Mouse (Mus musculus) midbrain, embryonic 15.5 days (tissue): ENCODE data around the gene Dlgap1. TPM values are rescaled to one million over a fixed set of nuclear protein-coding genes. Genes with fewer than 3 reads are reported as not detected.
A peak's percentile ranks its signal among the peaks of the same experiment; 100 is the strongest.

Experiments used
- ATAC-seq: fragments of 200-750 bp; cut with Nextera tagmentation; replicated peaks from 2 replicates; pipeline ENCODE4 v1.8.0; 2017; ENCODE audit warnings: moderate TSS enrichment
- H3K27ac ChIP-seq: fragments of 300-500 bp; sonication (generic); 2 replicates; pipeline ENCODE4 v1.5.1; 2015; ENCODE audit warnings: mild to moderate bottlenecking, inconsistent platforms
- H3K27me3 ChIP-seq: fragments of 300-500 bp; sonication (generic); replicated peaks from 2 replicates; pipeline ENCODE4 v1.6.1; 2015; ENCODE audit warnings: inconsistent platforms
- H3K36me3 ChIP-seq: fragments of 300-500 bp; sonication (generic); replicated peaks from 2 replicates; pipeline ENCODE4 v1.6.1; 2015; ENCODE audit warnings: inconsistent platforms
- H3K4me1 ChIP-seq: fragments of 300-500 bp; sonication (generic); 2 replicates; pipeline ENCODE4 v1.6.1; 2015; ENCODE audit warnings: inconsistent platforms
- H3K4me2 ChIP-seq: fragments of 300-500 bp; sonication (generic); 2 replicates; pipeline ENCODE4 v1.6.1; 2015; ENCODE audit warnings: inconsistent platforms, mild to moderate bottlenecking, moderate library complexity
- H3K4me3 ChIP-seq: fragments of 300-500 bp; sonication (generic); 2 replicates; pipeline ENCODE4 v1.5.1; 2015; ENCODE audit warnings: mild to moderate bottlenecking, inconsistent platforms
- H3K9ac ChIP-seq: fragments of 300-500 bp; sonication (generic); 2 replicates; pipeline ENCODE4 v1.6.1; 2015; ENCODE audit warnings: mild to moderate bottlenecking, inconsistent platforms
- H3K9me3 ChIP-seq: fragments of 300-500 bp; sonication (generic); 2 replicates; pipeline ENCODE4 v1.6.1; 2016; ENCODE audit warnings: inconsistent platforms
- WGBS: fragments of 180-500 bp; shearing (Covaris S2); methylation state at CpG from one replicate; pipeline ENCODE4 v1.1.7; 2015; ENCODE audit warnings: mixed read lengths; 5-methylcytosine and 5-hydroxymethylcytosine counted together
- polyA plus RNA-seq: library from polyadenylated mRNA; unstranded; fragments of >200 nt; fragmentation: Nextera tagmentation; extraction: Ambion mirVana; gene quantifications from 2 replicates; pipeline ENCODE4 v1.2.1, GENCODE M21; 2015

Gene Dlgap1
- polyA plus RNA-seq, 1 experiment from 2014 or later: 28.4 TPM

DNA sequence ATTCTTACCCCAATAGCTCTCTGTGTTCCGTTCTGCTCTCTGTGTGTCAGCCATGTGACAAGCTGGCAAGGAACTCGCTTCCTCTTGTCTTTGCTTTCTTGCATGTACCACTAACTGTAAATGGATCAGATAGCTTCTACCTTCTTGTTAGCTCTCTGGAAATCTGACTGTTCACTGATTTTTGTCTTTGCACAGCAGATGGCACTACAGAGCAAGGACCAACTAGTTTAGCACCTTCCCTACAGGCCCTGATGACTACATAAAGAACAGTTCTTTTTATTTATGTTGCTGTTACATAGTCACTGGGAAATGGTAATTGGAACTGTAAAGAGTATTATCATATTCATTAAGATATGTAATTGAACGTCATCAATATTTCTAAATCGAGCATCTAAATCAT, 408.1 kb downstream of the Dlgap1 start:
- ATAC-seq: 0 out of 2 replicates have a peak, but pooled peaks have one; percentile 17
- H3K9ac ChIP-seq: no peak overlapping the region
- H3K4me2 ChIP-seq: no peak overlapping the region
- H3K9me3 ChIP-seq: no peaks in the 10 kb centered on the region
- H3K27ac ChIP-seq: no peak overlapping the region
- H3K4me1 ChIP-seq: no peaks in the 10 kb centered on the region
- H3K36me3 ChIP-seq: no peaks in the 10 kb centered on the region
- H3K4me3 ChIP-seq: no peak overlapping the region
- no peaks in the 10 kb centered on the region for H3K27me3 ChIP-seq
- WGBS: 77% methylated on average over 4 of the region's 4 CpGs

DNA sequence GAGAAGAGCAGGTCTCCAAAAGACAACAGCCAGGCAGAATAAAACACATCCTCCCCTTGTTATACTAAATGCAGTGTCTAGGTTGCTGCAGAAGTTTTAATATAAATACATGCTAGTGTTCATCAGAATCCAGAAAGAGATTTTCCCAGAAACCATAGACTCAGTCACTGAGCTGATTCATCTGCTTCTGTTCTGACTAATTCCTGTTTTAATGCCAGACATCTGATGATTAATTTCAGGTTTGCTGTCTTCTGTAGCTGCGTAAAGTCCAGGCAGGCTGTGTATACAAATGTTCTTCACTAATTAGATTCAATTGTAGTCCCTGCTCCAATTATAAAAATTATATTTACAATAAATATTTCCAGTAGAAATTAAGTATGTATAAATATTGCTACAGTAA, 419.6 kb downstream of the Dlgap1 start:
- Histone ChIP-seq H3K36me3 (no peaks in the 10 kb centered on the region), H3K4me3 (no peak overlapping the region), H3K9ac (no peak overlapping the region), H3K4me2 (no peak overlapping the region), H3K9me3 (no peaks in the 10 kb centered on the region), H3K4me1 (no peaks in the 10 kb centered on the region), H3K27ac (no peak overlapping the region), H3K27me3 (no peaks in the 10 kb centered on the region)
- no peak for ATAC-seq
- WGBS: 91% methylated on average over 1 of the region's 1 CpGs

DNA sequence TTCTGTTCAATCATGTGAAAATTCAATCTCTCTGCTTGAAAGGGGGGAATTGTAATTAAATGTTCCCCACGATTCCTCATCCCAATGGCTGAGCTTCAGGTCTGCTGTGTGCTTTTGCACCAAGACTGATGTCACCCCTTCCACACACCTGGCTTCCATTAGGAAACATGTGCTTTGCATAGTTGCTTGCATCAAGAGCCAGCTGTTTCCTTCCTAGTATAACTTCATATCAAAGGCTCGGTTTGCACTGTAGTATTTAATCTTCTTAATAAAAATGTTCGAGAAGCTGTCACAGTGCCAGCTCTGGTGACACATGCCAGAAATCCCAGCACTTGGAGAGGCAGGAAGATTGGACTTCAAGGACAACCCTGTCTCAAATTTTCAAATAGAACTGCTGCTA, 428.3 kb downstream of the Dlgap1 start:
- Histone ChIP-seq H3K4me2 (no peak overlapping the region), H3K27me3 (no peaks in the 10 kb centered on the region), H3K36me3 (no peaks in the 10 kb centered on the region), H3K9me3 (no peaks in the 10 kb centered on the region), H3K4me1 (peaks cover 8% of the 10 kb centered on the region; the same call in 1 of the 2 replicates), H3K27ac (no peak overlapping the region), H3K4me3 (no peak overlapping the region), H3K9ac (no peak overlapping the region)
- 35% methylated on average over 3 of the region's 3 CpGs for WGBS
- 0 out of 2 replicates have a peak, but pooled peaks have one; percentile 48 for ATAC-seq

DNA sequence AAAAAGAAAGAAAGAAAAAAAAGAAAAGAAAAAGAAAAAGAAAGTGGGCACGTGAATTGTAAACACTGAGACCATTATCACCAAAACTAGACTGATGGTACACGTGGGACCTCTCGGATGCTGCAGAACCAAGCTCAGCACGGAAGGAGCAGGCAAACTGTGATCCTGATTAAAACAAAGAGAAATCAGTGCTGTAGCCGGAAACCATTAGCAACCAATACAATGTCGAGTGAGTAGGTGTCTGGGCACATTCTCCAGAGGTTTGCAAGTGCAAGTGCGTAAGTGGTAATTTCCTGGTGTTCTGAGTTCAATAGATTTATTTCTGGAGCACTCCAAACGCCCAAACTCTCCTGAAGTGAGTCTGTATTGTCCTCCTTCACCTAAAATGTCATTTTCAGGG, 428.8 kb downstream of the Dlgap1 start:
- ATAC-seq: no peak
- H3K27me3 ChIP-seq: no peaks in the 10 kb centered on the region

DNA sequence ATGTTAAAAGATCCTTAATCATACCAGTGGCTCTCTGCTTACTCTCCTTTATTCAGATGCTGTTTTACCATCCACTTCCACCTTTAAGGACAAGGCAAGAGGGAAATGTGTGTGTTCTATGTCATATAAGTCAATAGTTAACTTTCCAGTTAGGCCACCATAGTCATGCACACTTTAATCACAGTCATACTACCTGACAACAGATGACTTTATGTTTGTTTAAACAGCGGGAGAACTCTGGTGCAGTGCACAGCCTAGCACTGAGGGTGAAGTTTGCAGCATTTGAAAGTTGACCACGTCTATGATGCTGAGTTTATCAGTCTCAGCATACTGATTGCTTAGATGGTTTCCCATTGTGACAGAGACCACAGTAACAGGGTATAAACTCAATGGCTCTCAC, 433.0 kb downstream of the Dlgap1 start:
- H3K9ac ChIP-seq: no peak overlapping the region
- H3K36me3 ChIP-seq: no peaks in the 10 kb centered on the region
- WGBS: 76% methylated on average over 2 of the region's 2 CpGs
- no peak for ATAC-seq
- no peaks in the 10 kb centered on the region for H3K9me3 ChIP-seq
- no peak overlapping the region for H3K27ac ChIP-seq
- H3K27me3 ChIP-seq: no peaks in the 10 kb centered on the region
- H3K4me1 ChIP-seq: peaks cover 8% of the 10 kb centered on the region; the same call in 1 of the 2 replicates
- no peak overlapping the region for H3K4me2 ChIP-seq
- no peak overlapping the region for H3K4me3 ChIP-seq

More for the DNA sequence above, 428.8 kb downstream of the Dlgap1 start:
- 54% methylated on average over 8 of the region's 8 CpGs for WGBS
- Histone ChIP-seq H3K4me1 (peaks cover 8% of the 10 kb centered on the region; the same call in 1 of the 2 replicates), H3K4me2 (no peak overlapping the region), H3K27ac (no peak overlapping the region), H3K9me3 (no peaks in the 10 kb centered on the region), H3K4me3 (no peak overlapping the region), H3K9ac (no peak overlapping the region), H3K36me3 (no peaks in the 10 kb centered on the region)

DNA sequence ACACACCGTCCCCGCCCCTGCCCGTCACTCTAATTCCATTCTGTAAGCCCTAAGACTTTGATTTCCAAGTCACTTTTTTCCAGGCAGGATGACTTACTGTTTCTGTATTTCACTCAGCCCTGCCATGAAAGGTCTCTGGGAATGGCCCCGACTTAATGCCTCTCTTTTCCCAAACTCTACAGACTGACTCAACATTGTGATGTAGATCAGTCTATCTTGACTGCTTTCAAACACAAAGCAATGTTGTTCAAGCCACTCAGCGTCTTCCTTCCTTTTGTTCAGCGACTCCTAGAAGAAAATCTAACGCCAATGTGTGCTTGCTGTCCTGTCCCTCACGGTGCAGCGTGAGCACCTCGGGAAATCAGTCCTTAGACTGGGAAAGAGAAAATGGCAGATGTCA, 434.9 kb downstream of the Dlgap1 start:
- WGBS: 12% methylated on average over 10 of the region's 10 CpGs

DNA sequence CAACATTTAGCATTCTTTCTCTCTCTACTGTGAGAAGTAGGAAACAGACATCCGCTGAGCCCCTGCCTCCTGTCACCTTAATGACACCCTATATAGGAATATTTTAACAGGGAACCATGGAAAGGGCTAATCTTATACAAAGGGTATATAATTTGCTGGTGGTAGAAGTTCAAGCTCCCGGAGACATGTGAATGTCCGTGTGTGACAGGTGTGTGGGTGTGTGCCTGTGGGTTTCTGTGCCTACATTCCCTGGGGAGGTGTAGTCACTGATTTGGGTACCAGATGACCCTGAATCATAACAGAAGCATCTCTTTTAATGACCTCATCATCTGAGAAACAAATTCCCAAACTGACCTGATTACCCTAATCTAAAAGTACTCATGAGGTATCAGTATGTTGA, 445.3 kb downstream of the Dlgap1 start:
- H3K27ac ChIP-seq: no peak overlapping the region
- H3K9me3 ChIP-seq: no peaks in the 10 kb centered on the region
- H3K4me3 ChIP-seq: no peak overlapping the region
- no peaks in the 10 kb centered on the region for H3K4me1 ChIP-seq
- no peak overlapping the region for H3K4me2 ChIP-seq
- no peaks in the 10 kb centered on the region for H3K27me3 ChIP-seq
- no peaks in the 10 kb centered on the region for H3K36me3 ChIP-seq
- H3K9ac ChIP-seq: no peak overlapping the region
- no peak for ATAC-seq
- 91% methylated on average over 3 of the region's 3 CpGs for WGBS

More for the DNA sequence above, 434.9 kb downstream of the Dlgap1 start:
- no peak overlapping the region for H3K27ac ChIP-seq
- no peaks in the 10 kb centered on the region for H3K9me3 ChIP-seq
- no peak overlapping the region for H3K9ac ChIP-seq
- H3K4me2 ChIP-seq: no peak overlapping the region
- H3K4me3 ChIP-seq: no peak overlapping the region
- H3K4me1 ChIP-seq: no peaks in the 10 kb centered on the region
- no peaks in the 10 kb centered on the region for H3K27me3 ChIP-seq
- 0 out of 2 replicates have a peak, but pooled peaks have one; percentile 9 for ATAC-seq
- no peaks in the 10 kb centered on the region for H3K36me3 ChIP-seq

DNA sequence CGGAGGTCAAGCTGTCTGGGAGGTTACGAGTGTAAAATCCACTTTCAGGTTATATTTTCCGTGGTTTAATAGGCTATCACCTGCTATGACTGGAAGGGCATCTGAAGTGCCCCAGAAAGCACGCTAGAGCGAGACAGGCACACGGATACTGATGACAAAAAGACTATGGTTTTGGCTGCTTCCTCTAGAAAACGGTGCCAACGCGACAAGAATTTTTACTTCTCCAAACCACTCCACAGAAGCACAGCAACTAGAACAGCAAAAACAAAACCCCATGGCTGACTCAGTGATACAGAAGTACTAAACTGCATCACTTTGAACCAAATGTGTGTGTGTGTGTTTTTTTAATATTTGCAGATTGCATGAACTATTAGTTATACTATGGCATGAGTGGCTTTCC, 459.0 kb downstream of the Dlgap1 start:
- Histone ChIP-seq H3K4me2 (no peak overlapping the region), H3K4me3 (no peak overlapping the region), H3K27me3 (no peaks in the 10 kb centered on the region), H3K4me1 (no peaks in the 10 kb centered on the region), H3K36me3 (no peaks in the 10 kb centered on the region), H3K9me3 (no peaks in the 10 kb centered on the region), H3K27ac (no peak overlapping the region), H3K9ac (no peak overlapping the region)
- no peak for ATAC-seq
- WGBS: 85% methylated on average over 9 of the region's 9 CpGs

DNA sequence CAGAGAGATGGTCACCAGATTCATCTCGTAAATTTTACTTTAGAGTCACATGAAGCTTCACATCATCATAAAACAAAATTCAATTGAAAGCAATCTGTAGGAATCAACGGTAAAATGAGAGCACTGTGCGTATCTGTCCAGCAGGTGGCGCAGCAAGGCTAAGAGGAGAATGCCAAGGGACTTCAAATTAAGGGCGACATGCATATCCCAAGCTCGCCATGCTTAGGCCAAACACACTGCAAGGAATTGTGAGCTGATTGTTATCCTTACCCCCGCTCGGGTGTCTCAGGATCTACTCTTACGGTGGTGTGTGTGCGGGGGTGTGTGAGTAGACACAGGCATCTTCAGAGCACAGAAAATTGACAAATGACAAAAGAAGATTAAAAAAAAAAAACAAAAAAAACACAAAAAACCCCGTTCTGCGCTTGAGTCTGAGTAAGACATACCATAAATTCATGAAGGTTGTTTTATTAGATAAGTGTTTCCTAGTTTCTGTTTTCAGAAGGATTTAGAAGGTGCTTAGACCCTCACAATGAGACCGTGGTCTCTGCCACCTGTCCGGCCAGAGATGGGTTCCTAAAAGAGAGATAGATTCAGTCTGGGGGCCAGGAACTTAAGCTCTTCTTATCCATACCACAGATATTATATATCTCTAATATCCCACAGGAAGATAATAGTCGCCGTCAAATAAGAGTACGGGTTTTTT, 461.0 kb downstream of the Dlgap1 start:
- H3K9me3 ChIP-seq: no peaks in the 10 kb centered on the region
- peak overlapping the region; percentile 45 for H3K4me2 ChIP-seq
- no peak overlapping the region for H3K9ac ChIP-seq
- peak overlapping the region; percentile 21; the same call in 1 of the 2 replicates for H3K4me3 ChIP-seq
- ATAC-seq: peak; percentile 87
- no peak overlapping the region for H3K27ac ChIP-seq
- no peaks in the 10 kb centered on the region for H3K27me3 ChIP-seq
- H3K36me3 ChIP-seq: no peaks in the 10 kb centered on the region
- H3K4me1 ChIP-seq: no peaks in the 10 kb centered on the region
- WGBS: 14% methylated on average over 17 of the region's 17 CpGs

DNA sequence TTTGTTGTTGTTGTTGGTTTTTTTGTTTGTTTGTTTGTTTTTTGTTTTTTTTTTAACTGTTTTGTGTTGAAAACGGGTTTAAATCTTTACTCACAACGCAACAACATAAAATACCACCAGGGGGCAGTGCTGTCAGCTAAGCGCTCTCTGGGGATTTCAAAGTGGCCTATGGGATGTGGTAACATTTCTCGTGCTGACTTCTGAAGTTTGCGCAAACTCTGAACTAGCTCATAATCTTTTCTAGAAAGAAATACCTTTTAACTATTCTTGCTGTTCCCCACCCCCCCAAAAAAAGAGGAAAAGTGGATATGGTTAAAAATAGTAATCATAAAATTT, 461.5 kb downstream of the Dlgap1 start:
- Histone ChIP-seq H3K27ac (no peak overlapping the region), H3K4me2 (peak overlapping the region; percentile 45), H3K36me3 (no peaks in the 10 kb centered on the region), H3K27me3 (no peaks in the 10 kb centered on the region), H3K9ac (no peak overlapping the region), H3K9me3 (no peaks in the 10 kb centered on the region), H3K4me3 (0 out of 2 replicates have a peak overlapping the region, but pooled peaks have one; percentile 21), H3K4me1 (no peaks in the 10 kb centered on the region)
- 17% methylated on average over 5 of the region's 5 CpGs for WGBS
- ATAC-seq: no peak

DNA sequence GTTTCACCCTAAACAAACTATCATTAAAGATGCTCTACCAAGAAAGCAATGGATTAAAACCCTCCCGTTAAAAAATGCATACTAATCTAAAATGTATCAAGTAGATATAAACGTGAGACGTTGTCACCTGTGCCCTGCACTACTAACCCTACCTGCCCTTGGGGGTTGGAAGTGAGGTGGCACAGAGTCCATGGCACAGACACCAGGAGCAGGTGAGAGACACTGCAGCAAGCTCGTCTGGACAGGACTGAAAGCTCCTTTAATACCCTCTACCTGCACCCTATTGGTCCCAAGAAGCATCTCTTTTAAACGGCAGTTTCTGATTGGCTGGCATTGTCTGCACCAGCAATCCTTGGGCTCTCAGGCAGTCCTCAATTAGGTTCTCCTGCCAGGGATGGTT, 464.0 kb downstream of the Dlgap1 start:
- H3K4me3 ChIP-seq: no peak overlapping the region
- no peak overlapping the region for H3K9ac ChIP-seq
- ATAC-seq: no peak
- no peaks in the 10 kb centered on the region for H3K27me3 ChIP-seq
- no peak overlapping the region for H3K4me2 ChIP-seq
- no peaks in the 10 kb centered on the region for H3K36me3 ChIP-seq
- no peak overlapping the region for H3K27ac ChIP-seq
- no peaks in the 10 kb centered on the region for H3K4me1 ChIP-seq
- H3K9me3 ChIP-seq: no peaks in the 10 kb centered on the region
- 77% methylated on average over 5 of the region's 5 CpGs for WGBS

DNA sequence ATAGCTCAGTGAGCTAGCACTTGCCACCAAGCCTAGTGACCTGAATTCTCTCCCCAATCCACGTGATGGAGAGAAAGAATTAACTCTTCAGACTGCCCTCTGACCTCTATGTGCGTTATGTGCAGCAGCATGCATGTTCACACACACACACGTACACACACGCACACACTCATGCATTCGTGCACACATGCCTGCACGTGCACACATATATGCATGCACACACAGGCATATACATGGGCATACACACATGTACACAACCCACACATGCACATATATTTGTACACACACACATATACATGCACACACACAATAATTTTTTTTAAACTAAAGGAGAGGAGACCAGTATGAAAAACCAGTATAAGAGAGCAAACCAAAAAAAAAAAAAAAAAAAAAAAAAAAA, 465.7 kb downstream of the Dlgap1 start:
- Histone ChIP-seq H3K27me3 (no peaks in the 10 kb centered on the region), H3K27ac (no peak overlapping the region), H3K4me1 (no peaks in the 10 kb centered on the region), H3K9ac (no peak overlapping the region), H3K4me2 (no peak overlapping the region), H3K36me3 (no peaks in the 10 kb centered on the region), H3K9me3 (no peaks in the 10 kb centered on the region), H3K4me3 (no peak overlapping the region)
- ATAC-seq: no peak
- WGBS: 90% methylated on average over 6 of the region's 6 CpGs

DNA sequence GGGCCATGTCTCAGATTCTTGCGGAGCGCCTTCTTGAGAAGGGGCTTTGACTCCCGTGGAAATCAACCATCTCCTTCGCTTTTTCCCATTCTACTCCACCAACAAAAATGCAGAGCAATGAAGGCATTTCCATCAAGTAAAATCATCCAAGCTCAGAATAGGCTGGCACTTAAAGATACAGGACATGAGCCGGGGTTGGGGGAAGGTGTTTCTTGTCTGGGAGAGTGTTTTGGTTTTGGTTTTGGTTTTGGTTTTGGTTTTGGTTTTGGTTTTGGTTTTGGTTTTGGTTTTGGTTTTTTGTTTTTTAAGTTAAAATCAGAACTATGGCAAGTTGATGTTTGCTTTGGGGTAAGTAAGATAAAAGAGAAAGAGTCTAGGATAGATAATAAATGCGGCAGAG, 466.7 kb downstream of the Dlgap1 start:
- WGBS: 90% methylated on average over 6 of the region's 6 CpGs
- ATAC-seq: no peak

More for the DNA sequence above, 466.7 kb downstream of the Dlgap1 start:
- H3K27ac ChIP-seq: no peak overlapping the region
- no peak overlapping the region for H3K4me3 ChIP-seq
- no peaks in the 10 kb centered on the region for H3K9me3 ChIP-seq
- no peaks in the 10 kb centered on the region for H3K36me3 ChIP-seq
- H3K9ac ChIP-seq: no peak overlapping the region
- no peaks in the 10 kb centered on the region for H3K4me1 ChIP-seq
- no peak overlapping the region for H3K4me2 ChIP-seq
- H3K27me3 ChIP-seq: no peaks in the 10 kb centered on the region
